Mouse (Mus musculus): Measurements from ENCODE around the gene Tut7.
"Not testable (repeated sequence)": the region's sequence is repeated elsewhere in the genome, so short reads cannot be mapped to it uniquely, and the experiment has no call there.

Tut7 gene

GRCm38 (mm10) chr13:59832871-59833270, 9.9 kb upstream of the Tut7 start:
- DNase-seq (ENCODE audit: low read depth, low spot score) = no peak

GRCm38 (mm10) chr13:59832454-59832853, 9.5 kb upstream of the Tut7 start:
- no peak for DNase-seq (ENCODE audit: low read depth, low spot score)

GRCm38 (mm10) chr13:59825966-59826365, 3.0 kb upstream of the Tut7 start:
- no peak for DNase-seq (ENCODE audit: low read depth, low spot score)

GRCm38 (mm10) chr13:59820836-59821235, 2.1 kb downstream of the Tut7 start:
- no peak for DNase-seq (ENCODE audit: low read depth, low spot score)

- DNase-seq (ENCODE audit: low read depth, low spot score) = no peak
Observed at GRCm38 (mm10) chr13:59820114-59820513, 2.8 kb downstream of the Tut7 start.

DNA sequence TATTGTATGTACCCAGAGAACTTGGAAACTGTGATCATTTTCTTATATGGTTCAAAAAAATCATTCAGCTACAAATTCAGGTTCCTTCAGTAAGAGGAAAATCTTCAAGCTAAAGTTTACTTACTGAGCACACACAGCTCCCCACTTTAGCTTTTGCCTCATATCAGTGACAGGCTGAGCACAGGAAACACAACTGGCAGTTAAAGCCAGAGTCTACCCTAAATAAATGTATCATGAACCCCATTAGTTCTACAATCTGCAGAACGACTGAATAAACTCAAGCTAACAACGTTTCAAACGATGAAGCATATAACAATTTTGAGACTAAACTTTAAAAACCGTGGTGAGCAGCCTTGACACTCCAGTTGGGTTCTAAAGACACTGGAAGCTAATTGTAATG, 5.6 kb downstream of the Tut7 start:
- DNase-seq (ENCODE audit: low read depth, low spot score) = no peak

DNA sequence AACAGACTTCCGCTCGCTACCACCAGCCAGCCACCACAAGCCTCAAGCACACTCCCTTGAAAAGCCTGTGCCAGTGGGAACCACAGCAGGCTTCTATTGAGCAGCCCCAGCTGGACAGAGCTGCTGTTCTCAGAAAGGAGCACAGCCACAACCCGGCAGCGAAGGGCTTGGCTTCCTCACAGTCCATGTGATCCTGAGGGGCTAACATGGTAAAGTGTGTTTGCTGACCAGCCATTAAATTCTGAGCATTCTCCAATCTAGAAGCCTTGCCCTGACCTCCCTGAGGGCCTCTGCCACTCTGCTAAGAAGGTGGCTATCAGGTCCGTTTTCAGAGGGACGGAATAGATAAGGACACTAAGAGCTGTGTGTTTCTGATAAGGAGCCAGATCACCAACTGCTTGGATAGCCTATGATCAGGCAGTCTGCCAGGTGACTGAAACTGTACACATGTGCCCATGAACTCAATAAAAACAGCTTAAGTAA, 8.8 kb downstream of the Tut7 start:
- DNase-seq (ENCODE audit: low read depth, low spot score) = no peak

- no peak for DNase-seq (ENCODE audit: low read depth, low spot score)
Observed at GRCm38 (mm10) chr13:59811581-59811980, 11.4 kb downstream of the Tut7 start.

GRCm38 (mm10) chr13:59801000-59801399, 21.9 kb downstream of the Tut7 start:
- no peak for DNase-seq (ENCODE audit: low read depth, low spot score)

DNA sequence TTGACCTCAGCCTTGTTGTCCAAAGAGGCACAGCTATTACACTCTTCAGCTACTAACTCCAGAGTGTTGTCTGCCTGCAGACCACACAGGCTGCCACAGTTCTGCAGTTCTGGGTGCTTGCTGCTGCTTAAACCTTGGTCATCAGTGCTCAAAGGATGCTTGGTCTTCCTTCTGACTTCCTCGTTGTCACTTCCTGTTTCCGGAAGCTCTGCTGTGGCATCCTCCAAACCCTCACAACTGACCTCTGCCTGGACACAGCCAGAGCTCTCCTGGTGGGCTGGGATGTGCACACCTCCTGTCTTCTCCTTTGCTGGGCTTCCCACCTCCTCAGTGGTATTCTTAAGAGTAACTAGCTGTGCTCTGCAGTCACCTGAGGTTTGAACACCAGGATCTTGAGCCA, 22.9 kb downstream of the Tut7 start:
- no peak for DNase-seq (ENCODE audit: low read depth, low spot score)

GRCm38 (mm10) chr13:59798306-59798705, 24.6 kb downstream of the Tut7 start:
- DNase-seq (ENCODE audit: low read depth, low spot score) = no peak

DNA sequence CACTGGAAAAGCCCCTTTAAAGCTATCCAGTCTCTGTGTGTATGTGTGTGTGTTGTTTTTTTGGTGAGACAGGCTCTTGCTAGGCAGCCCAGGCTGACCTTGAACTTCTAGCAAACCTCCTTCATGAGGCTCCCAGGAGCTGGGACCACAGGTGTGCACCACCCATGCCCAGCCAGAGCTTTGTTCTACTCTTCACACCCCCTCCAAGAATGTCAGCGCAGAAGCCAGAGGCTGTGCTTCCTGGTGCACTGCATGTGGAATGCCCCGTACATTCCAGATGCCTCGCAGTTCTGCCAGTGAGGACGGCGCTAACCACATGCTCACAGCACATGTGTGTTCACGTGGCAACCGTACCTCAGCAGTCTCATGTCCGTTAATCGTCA, 26.5 kb downstream of the Tut7 start:
- DNase-seq (ENCODE audit: low read depth, low spot score) = no peak

- DNase-seq (ENCODE audit: low read depth, low spot score) = no peak
Observed at GRCm38 (mm10) chr13:59795807-59796465, 27.0 kb downstream of the Tut7 start.

GRCm38 (mm10) chr13:59794786-59795185, 28.2 kb downstream of the Tut7 start:
- DNase-seq (ENCODE audit: low read depth, low spot score) = no peak

DNA sequence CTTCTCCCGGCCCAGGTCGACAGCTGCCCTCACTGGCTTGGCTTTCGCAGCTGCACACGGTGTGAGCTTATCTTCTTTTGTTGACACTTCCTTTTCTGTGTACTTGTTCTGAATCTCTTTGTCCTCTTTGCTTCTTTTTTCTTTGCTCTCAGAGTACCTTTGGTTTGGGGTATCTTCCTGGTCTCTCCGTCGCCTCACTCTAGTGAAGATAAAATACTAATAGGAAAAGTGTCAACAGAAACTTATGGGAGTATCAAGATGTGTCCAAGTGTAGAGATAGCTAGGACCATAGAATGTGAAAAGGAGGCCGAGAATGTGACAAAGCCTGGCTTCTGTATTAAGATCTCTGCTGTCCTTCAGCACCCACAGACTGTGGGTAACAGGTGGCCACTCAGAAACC, 40.8 kb downstream of the Tut7 start, which contains the start of gene Gm49354:
Gm49354 (minus strand) TSS at position 101 of the 400 bp plus-strand sequence.
- no peak for DNase-seq (ENCODE audit: low read depth, low spot score)

DNA sequence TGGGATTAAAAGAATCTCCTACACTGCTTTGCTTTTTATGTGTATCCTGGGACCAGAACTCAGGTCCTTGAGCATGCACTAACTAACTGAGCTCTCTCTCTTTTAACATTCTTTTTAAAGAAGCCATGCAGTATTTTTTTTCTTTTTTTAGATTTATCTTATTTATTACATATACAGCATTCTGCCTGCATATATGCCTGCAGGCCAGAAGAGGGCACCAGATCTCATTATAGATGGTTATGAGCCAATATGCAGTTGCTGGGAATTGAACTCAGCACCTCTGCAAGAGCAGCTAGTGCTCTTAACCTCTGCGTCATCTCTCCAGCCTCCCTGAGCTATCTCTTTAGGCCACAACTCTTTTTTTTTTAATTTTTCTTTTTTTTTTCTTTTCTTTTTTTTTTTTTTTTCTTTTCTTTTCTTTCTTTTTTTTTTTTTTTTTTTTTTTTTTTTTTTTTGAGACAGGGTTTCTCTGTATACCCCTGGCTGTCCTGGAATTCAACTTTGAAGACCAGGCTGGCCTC, 43.1 kb downstream of the Tut7 start:
- not testable (repeated sequence) for DNase-seq (ENCODE audit: low read depth, low spot score)

GRCm38 (mm10) chr13:59779213-59779612, 43.7 kb downstream of the Tut7 start:
- no peak for DNase-seq (ENCODE audit: low read depth, low spot score)

- no peak for DNase-seq (ENCODE audit: low read depth, low spot score)
Observed at GRCm38 (mm10) chr13:59775168-59775567, 47.8 kb downstream of the Tut7 start.

DNA sequence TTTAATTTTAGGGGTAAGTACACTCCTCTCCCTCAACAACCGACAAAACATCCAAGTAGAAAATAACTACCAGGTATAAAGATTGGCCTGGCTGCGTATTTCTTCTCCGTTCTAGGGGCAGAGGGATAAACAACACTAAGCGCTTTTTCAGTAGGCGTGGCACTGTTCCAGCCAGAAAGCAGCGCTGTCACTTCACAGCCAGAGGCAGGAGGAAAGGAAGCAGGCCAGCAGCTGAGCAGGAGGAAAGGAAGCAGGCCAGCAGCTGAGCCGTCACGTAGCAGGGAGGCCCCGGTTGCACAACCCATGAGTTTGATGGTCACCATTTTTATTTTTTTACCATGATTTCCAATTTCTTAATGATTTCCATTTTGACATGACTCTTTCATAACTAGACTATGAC, 51.7 kb downstream of the Tut7 start:
- no peak for DNase-seq (ENCODE audit: low read depth, low spot score)

GRCm38 (mm10) chr13:59770847-59771246, 52.1 kb downstream of the Tut7 start:
- DNase-seq (ENCODE audit: low read depth, low spot score) = no peak

GRCm38 (mm10) chr13:59770164-59770562, 52.8 kb downstream of the Tut7 start:
- DNase-seq (ENCODE audit: low read depth, low spot score) = peak; percentile 52

DNA sequence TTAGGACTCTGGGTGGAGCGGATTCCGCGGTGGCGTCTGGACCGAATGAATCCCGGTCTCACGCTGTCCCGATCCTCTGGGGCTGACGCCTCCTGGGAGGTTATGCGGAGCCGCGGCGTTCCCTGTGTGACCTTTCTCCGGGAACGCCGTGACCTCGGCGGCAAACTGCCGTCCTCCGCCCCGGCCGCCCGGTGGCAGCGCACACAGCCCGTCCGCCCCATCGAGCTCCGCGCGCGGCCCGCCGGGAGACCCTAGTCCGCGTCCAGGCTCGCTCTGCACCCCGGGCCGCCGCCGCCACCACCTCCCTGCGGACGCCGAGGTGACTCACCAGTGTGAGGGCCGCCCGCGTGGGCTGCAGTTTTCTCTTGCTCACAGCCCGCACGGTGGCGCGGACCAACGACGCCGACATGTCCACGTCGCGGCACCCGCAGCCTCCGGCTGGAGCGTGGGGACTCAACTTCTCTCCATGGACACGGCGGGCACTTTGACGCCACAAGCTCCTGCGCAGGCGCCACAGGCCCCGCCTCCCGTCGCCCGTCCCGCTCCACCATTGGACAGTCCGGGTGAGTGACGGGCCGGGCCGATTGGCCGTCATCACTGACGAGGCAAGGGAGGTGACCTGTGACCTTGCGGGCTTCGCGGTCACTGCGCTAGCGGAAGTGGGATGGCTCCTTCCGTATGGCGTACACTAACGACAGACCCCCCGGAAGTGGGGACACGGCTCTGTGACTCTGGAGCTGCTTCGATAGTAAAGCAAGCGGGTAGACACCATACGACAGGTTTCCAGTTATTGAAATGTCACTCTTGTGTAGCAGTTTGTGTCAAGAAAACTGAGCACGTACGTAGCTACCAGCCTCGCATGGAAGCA, 53.4 kb downstream of the Tut7 start, which contains the start of gene Isca1:
Isca1 (minus strand) TSS at position 515 of the 868 bp plus-strand sequence.
- peak; percentile 91 for DNase-seq (ENCODE audit: low read depth, low spot score)

Measured in retina, adult 2 months (tissue).